Mouse (Mus musculus): Measurements from ENCODE around the gene Nelfe. TPM values are rescaled to one million over a fixed set of nuclear protein-coding genes. Genes with fewer than 3 reads are reported as not detected.
A peak's percentile ranks its signal among the peaks of the same experiment; 100 is the strongest.
"Not testable (repeated sequence)": the region's sequence is repeated elsewhere in the genome, so short reads cannot be mapped to it uniquely, and the experiment has no call there.

Gene Nelfe
- polyA plus RNA-seq, 1 experiment from 2014 or later, result 95.0 TPM

- Histone ChIP-seq H3K27me3 (no peaks in the 10 kb centered on the region), H3K9ac (replicated peaks) (peak overlapping the region; percentile 97), H3K27ac (peak overlapping the region; percentile 95), H3K9me3 (no peaks in the 10 kb centered on the region), H3K4me3 (replicated peaks) (peak overlapping the region; percentile 96), H3K4me1 (replicated peaks) (peaks cover 55% of the 10 kb centered on the region), H3K36me3 (peaks cover 25% of the 10 kb centered on the region), H3K4me2 (replicated peaks) (peak overlapping the region; percentile 99)
- ATAC-seq, result no peak
- WGBS, result 20% methylated on average over 10 of the region's 10 CpGs
These were observed 47.4 kb downstream of the Nelfe start for GRCm38 (mm10) chr17:34897373-34898159.

GRCm38 (mm10) chr17:34898160-34898586 lies 48.0 kb downstream of the Nelfe start, which contains the start of the genes C2 and Ehmt2:
TSS of gene C2 (minus strand) at chr17:34898265.
TSS of gene Ehmt2 (plus strand) at chr17:34898469.
- peak; percentile 28 for ATAC-seq
- WGBS, result under 1% methylated on average over 34 of the region's 44 CpGs
- peak within 1 kb of the TSS; percentile 96 for H3K4me3 ChIP-seq (replicated peaks)
- H3K27me3 ChIP-seq, result no peaks in the 10 kb centered on the region
- peak within 1 kb of the TSS; percentile 99 for H3K4me2 ChIP-seq (replicated peaks)
- H3K36me3 ChIP-seq, result peaks cover 31% of the 10 kb centered on the region
- peaks cover 55% of the 10 kb centered on the region for H3K4me1 ChIP-seq (replicated peaks)
- peak within 1 kb of the TSS; percentile 97 for H3K9ac ChIP-seq (replicated peaks)
- peak within 1 kb of the TSS; percentile 95 for H3K27ac ChIP-seq
- no peaks in the 10 kb centered on the region for H3K9me3 ChIP-seq

GRCm38 (mm10) chr17:34898706-34899052 lies 48.5 kb downstream of the Nelfe start:
- peaks cover 36% of the 10 kb centered on the region for H3K36me3 ChIP-seq
- 0% methylated on average over 3 of the region's 47 CpGs for WGBS
- peak overlapping the region; percentile 96 for H3K4me3 ChIP-seq (replicated peaks)
- H3K4me1 ChIP-seq (replicated peaks), result peaks cover 51% of the 10 kb centered on the region
- H3K9me3 ChIP-seq, result no peaks in the 10 kb centered on the region
- ATAC-seq, result no peak
- H3K9ac ChIP-seq (replicated peaks), result peak overlapping the region; percentile 97
- peak overlapping the region; percentile 99 for H3K4me2 ChIP-seq (replicated peaks)
- peak overlapping the region; percentile 95 for H3K27ac ChIP-seq
- no peaks in the 10 kb centered on the region for H3K27me3 ChIP-seq

GRCm38 (mm10) chr17:34899053-34899889 lies 49.1 kb downstream of the Nelfe start:
- Histone ChIP-seq H3K9ac (replicated peaks) (peak overlapping the region; percentile 97), H3K4me1 (replicated peaks) (peaks cover 48% of the 10 kb centered on the region), H3K9me3 (no peaks in the 10 kb centered on the region), H3K4me2 (replicated peaks) (peak overlapping the region; percentile 99), H3K4me3 (replicated peaks) (peak overlapping the region; percentile 96), H3K36me3 (peaks cover 42% of the 10 kb centered on the region), H3K27me3 (no peaks in the 10 kb centered on the region), H3K27ac (peak overlapping the region; percentile 95)
- peak; percentile 14 for ATAC-seq
- WGBS, result under 1% methylated on average over 36 of the region's 45 CpGs

GRCm38 (mm10) chr17:34899890-34900243 lies 49.7 kb downstream of the Nelfe start:
- peak overlapping the region; percentile 95 for H3K27ac ChIP-seq
- peak overlapping the region; percentile 99 for H3K4me2 ChIP-seq (replicated peaks)
- H3K9ac ChIP-seq (replicated peaks), result peak overlapping the region; percentile 97
- ATAC-seq, result no peak
- H3K9me3 ChIP-seq, result no peaks in the 10 kb centered on the region
- H3K36me3 ChIP-seq, result peaks cover 48% of the 10 kb centered on the region
- H3K27me3 ChIP-seq, result no peaks in the 10 kb centered on the region
- peaks cover 48% of the 10 kb centered on the region for H3K4me1 ChIP-seq (replicated peaks)
- WGBS, result 0% methylated on average over 5 of the region's 5 CpGs
- H3K4me3 ChIP-seq (replicated peaks), result peak overlapping the region; percentile 96

GRCm38 (mm10) chr17:34900826-34901225 lies 50.6 kb downstream of the Nelfe start:
- Histone ChIP-seq H3K4me2 (replicated peaks) (peak overlapping the region; percentile 99; the same call in 1 of the 2 replicates), H3K36me3 (peaks cover 54% of the 10 kb centered on the region)

GRCm38 (mm10) chr17:34901948-34902347 lies 51.8 kb downstream of the Nelfe start:
- ATAC-seq, result not testable (repeated sequence)

More at GRCm38 (mm10) chr17:34900826-34901225, 50.6 kb downstream of the Nelfe start:
- not testable (repeated sequence) for H3K27me3 ChIP-seq; ATAC-seq; H3K9ac ChIP-seq (replicated peaks); H3K27ac ChIP-seq; H3K9me3 ChIP-seq
- Histone ChIP-seq H3K4me1 (replicated peaks) (peaks cover 40% of the 10 kb centered on the region), H3K4me3 (replicated peaks) (peak overlapping the region; percentile 96; the same call in 1 of the 2 replicates)

GRCm38 (mm10) chr17:34902895-34903294 lies 52.7 kb downstream of the Nelfe start:
- Histone ChIP-seq H3K4me1 (replicated peaks) (peaks cover 19% of the 10 kb centered on the region), H3K9me3 (no peaks in the 10 kb centered on the region), H3K36me3 (peaks cover 68% of the 10 kb centered on the region), H3K4me3 (replicated peaks) (no peak overlapping the region), H3K4me2 (replicated peaks) (no peak overlapping the region), H3K9ac (replicated peaks) (no peak overlapping the region), H3K27ac (no peak overlapping the region), H3K27me3 (no peaks in the 10 kb centered on the region)
- no peak for ATAC-seq
- 91% methylated on average over 9 of the region's 9 CpGs for WGBS

More at GRCm38 (mm10) chr17:34901948-34902347, 51.8 kb downstream of the Nelfe start:
- WGBS, result 97% methylated on average over 9 of the region's 10 CpGs
- Histone ChIP-seq H3K36me3 (peaks cover 58% of the 10 kb centered on the region), H3K4me1 (replicated peaks) (peaks cover 29% of the 10 kb centered on the region)
- not testable (repeated sequence) for H3K27ac ChIP-seq; H3K9me3 ChIP-seq; H3K9ac ChIP-seq (replicated peaks); H3K4me3 ChIP-seq (replicated peaks); H3K4me2 ChIP-seq (replicated peaks); H3K27me3 ChIP-seq

Small RNAs within 50 kb of the gene (microRNA-seq; reads per million reads assigned to microRNA genes)
- not detected for gene Mir6970
- 2.7 reads per million, percentile 9 among the genes with 10 or more reads in this experiment for gene Mir6971
- gene Mir6972, result not detected

Other genes with a start within 250 kb of the Nelfe start
- 324 and 337 TPM in 2 replicates for gene Rnf5, start 246.7 kb upstream of the Nelfe start, polyA plus RNA-seq (2015; fragmentation: Nextera tagmentation; extraction: Ambion mirVana)
- 86.0 and 100 TPM in 2 replicates for gene Agpat1, start 246.1 kb upstream of the Nelfe start, polyA plus RNA-seq (2015; fragmentation: Nextera tagmentation; extraction: Ambion mirVana)
- gene Egfl8, start 234.4 kb upstream of the Nelfe start, polyA plus RNA-seq (2015; fragmentation: Nextera tagmentation; extraction: Ambion mirVana), result 6.8 and 8.6 TPM in 2 replicates
- gene Ppt2, start 221.9 kb upstream of the Nelfe start, polyA plus RNA-seq (2015; fragmentation: Nextera tagmentation; extraction: Ambion mirVana), result 22.3 and 23.3 TPM in 2 replicates
- 7.4 and 7.5 TPM in 2 replicates for gene Prrt1, start 220.9 kb upstream of the Nelfe start, polyA plus RNA-seq (2015; fragmentation: Nextera tagmentation; extraction: Ambion mirVana)
- gene Fkbpl, start 205.6 kb upstream of the Nelfe start, polyA plus RNA-seq (2015; fragmentation: Nextera tagmentation; extraction: Ambion mirVana), result 17.0 and 18.9 TPM in 2 replicates
- gene Atf6b, start 203.2 kb upstream of the Nelfe start, polyA plus RNA-seq (2015; fragmentation: Nextera tagmentation; extraction: Ambion mirVana), result 118 and 122 TPM in 2 replicates
- gene Tnxb, start 179.9 kb upstream of the Nelfe start, polyA plus RNA-seq (2015; fragmentation: Nextera tagmentation; extraction: Ambion mirVana), result 0.08 and 0.10 TPM in 2 replicates
- gene C4b, start 106.5 kb upstream of the Nelfe start, polyA plus RNA-seq (2015; fragmentation: Nextera tagmentation; extraction: Ambion mirVana), result not detected in 2 replicates
- not detected in 2 replicates for gene Cyp21a1, start 45.8 kb upstream of the Nelfe start, polyA plus RNA-seq (2015; fragmentation: Nextera tagmentation; extraction: Ambion mirVana)
- 38.5 and 40.5 TPM in 2 replicates for gene Stk19, start 13.4 kb upstream of the Nelfe start, polyA plus RNA-seq (2015; fragmentation: Nextera tagmentation; extraction: Ambion mirVana)
- gene Dxo, start 13.4 kb upstream of the Nelfe start, polyA plus RNA-seq (2015; fragmentation: Nextera tagmentation; extraction: Ambion mirVana), result 74.7 and 76.1 TPM in 2 replicates
- gene Skiv2l, start 181 bp upstream of the Nelfe start, polyA plus RNA-seq (2015; fragmentation: Nextera tagmentation; extraction: Ambion mirVana), result 59.3 and 61.3 TPM in 2 replicates
- gene Cfb, start 12.1 kb downstream of the Nelfe start, polyA plus RNA-seq (2015; fragmentation: Nextera tagmentation; extraction: Ambion mirVana), result 1.7 and 2.2 TPM in 2 replicates
- 13.2 and 16.3 TPM in 2 replicates for gene Zbtb12, start 29.1 kb downstream of the Nelfe start, polyA plus RNA-seq (2015; fragmentation: Nextera tagmentation; extraction: Ambion mirVana)
- gene Gm20547, start 31.7 kb downstream of the Nelfe start, polyA plus RNA-seq (2015; fragmentation: Nextera tagmentation; extraction: Ambion mirVana), result 0.08 TPM in 1 of 2 replicates, not detected in the other
- 1.2 and 2.1 TPM in 2 replicates for gene C2, start 47.9 kb downstream of the Nelfe start, polyA plus RNA-seq (2015; fragmentation: Nextera tagmentation; extraction: Ambion mirVana)
- gene Ehmt2, start 48.1 kb downstream of the Nelfe start, polyA plus RNA-seq (2015; fragmentation: Nextera tagmentation; extraction: Ambion mirVana), result 105 and 114 TPM in 2 replicates
- gene Slc44a4, start 64.1 kb downstream of the Nelfe start, polyA plus RNA-seq (2015; fragmentation: Nextera tagmentation; extraction: Ambion mirVana), result 0.09 TPM in 1 of 2 replicates, not detected in the other
- gene Neu1, start 80.9 kb downstream of the Nelfe start, polyA plus RNA-seq (2015; fragmentation: Nextera tagmentation; extraction: Ambion mirVana), result 25.5 and 25.9 TPM in 2 replicates
- 0.10 and 0.11 TPM in 2 replicates for gene Hspa1b, start 108.8 kb downstream of the Nelfe start, polyA plus RNA-seq (2015; fragmentation: Nextera tagmentation; extraction: Ambion mirVana)
- gene Gm20481, start 119.5 kb downstream of the Nelfe start, polyA plus RNA-seq (2015; fragmentation: Nextera tagmentation; extraction: Ambion mirVana), result not detected in 2 replicates
- gene Hspa1a, start 121.8 kb downstream of the Nelfe start, polyA plus RNA-seq (2015; fragmentation: Nextera tagmentation; extraction: Ambion mirVana), result 2.8 and 2.9 TPM in 2 replicates
- gene Hspa1l, start 122.3 kb downstream of the Nelfe start, polyA plus RNA-seq (2015; fragmentation: Nextera tagmentation; extraction: Ambion mirVana), result 0.55 and 1.5 TPM in 2 replicates
- 141 and 150 TPM in 2 replicates for gene Lsm2, start 131.5 kb downstream of the Nelfe start, polyA plus RNA-seq (2015; fragmentation: Nextera tagmentation; extraction: Ambion mirVana)
- gene Vars, start 150.6 kb downstream of the Nelfe start, polyA plus RNA-seq (2015; fragmentation: Nextera tagmentation; extraction: Ambion mirVana), result 61.0 and 69.1 TPM in 2 replicates
- gene Vwa7, start 166.2 kb downstream of the Nelfe start, polyA plus RNA-seq (2015; fragmentation: Nextera tagmentation; extraction: Ambion mirVana), result 0.13 and 0.20 TPM in 2 replicates
- 3.8 and 4.3 TPM in 2 replicates for gene Sapcd1, start 177.6 kb downstream of the Nelfe start, polyA plus RNA-seq (2015; fragmentation: Nextera tagmentation; extraction: Ambion mirVana)
- 3.3 and 3.7 TPM in 2 replicates for gene Msh5, start 196.4 kb downstream of the Nelfe start, polyA plus RNA-seq (2015; fragmentation: Nextera tagmentation; extraction: Ambion mirVana)
- gene Clic1, start 199.6 kb downstream of the Nelfe start, polyA plus RNA-seq (2015; fragmentation: Nextera tagmentation; extraction: Ambion mirVana), result 93.7 and 99.6 TPM in 2 replicates
- gene Ddah2, start 208.6 kb downstream of the Nelfe start, polyA plus RNA-seq (2015; fragmentation: Nextera tagmentation; extraction: Ambion mirVana), result 501 and 531 TPM in 2 replicates
- gene Ly6g6c, start 215.0 kb downstream of the Nelfe start, polyA plus RNA-seq (2015; fragmentation: Nextera tagmentation; extraction: Ambion mirVana), result not detected in 2 replicates
- 0.45 and 0.50 TPM in 2 replicates for gene Mpig6b, start 215.8 kb downstream of the Nelfe start, polyA plus RNA-seq (2015; fragmentation: Nextera tagmentation; extraction: Ambion mirVana)
- gene Ly6g6e, start 226.5 kb downstream of the Nelfe start, polyA plus RNA-seq (2015; fragmentation: Nextera tagmentation; extraction: Ambion mirVana), result 0.18 and 0.32 TPM in 2 replicates
- 1.0 and 1.9 TPM in 2 replicates for gene Ly6g6d, start 227.7 kb downstream of the Nelfe start, polyA plus RNA-seq (2015; fragmentation: Nextera tagmentation; extraction: Ambion mirVana)
- 0.18 and 0.19 TPM in 2 replicates for gene Ly6g6f, start 235.2 kb downstream of the Nelfe start, polyA plus RNA-seq (2015; fragmentation: Nextera tagmentation; extraction: Ambion mirVana)
- gene Abhd16a, start 238.9 kb downstream of the Nelfe start, polyA plus RNA-seq (2015; fragmentation: Nextera tagmentation; extraction: Ambion mirVana), result 85.1 and 86.5 TPM in 2 replicates

All from midbrain, embryonic 13.5 days (tissue).